Mouse (Mus musculus) T-helper 17 cell (primary cell): ENCODE results near the gene Arid5b.

Source experiments
- in situ Hi-C, 2 experiments: fragments of 300-600 bp; cut with MboI, MseI; formaldehyde crosslinking; loops; 1 replicate in 1 of 2; 2 replicates in 1 of 2; pipeline ENCODE4 v1.15.1; 2025; ENCODE audit warnings: high pct_unique_total_duplicates in 2 of 2

The Arid5b gene

GRCm38 (mm10) chr10:68066173-68066572 lies 212.4 kb downstream of the Arid5b start:
- in situ Hi-C loops = no loop called here

GRCm38 (mm10) chr10:68064571-68064970 lies 214.0 kb downstream of the Arid5b start:
- in situ Hi-C loops = no loop called here

GRCm38 (mm10) chr10:68063806-68064545 lies 214.6 kb downstream of the Arid5b start:
- in situ Hi-C loops = no loop called here

DNA sequence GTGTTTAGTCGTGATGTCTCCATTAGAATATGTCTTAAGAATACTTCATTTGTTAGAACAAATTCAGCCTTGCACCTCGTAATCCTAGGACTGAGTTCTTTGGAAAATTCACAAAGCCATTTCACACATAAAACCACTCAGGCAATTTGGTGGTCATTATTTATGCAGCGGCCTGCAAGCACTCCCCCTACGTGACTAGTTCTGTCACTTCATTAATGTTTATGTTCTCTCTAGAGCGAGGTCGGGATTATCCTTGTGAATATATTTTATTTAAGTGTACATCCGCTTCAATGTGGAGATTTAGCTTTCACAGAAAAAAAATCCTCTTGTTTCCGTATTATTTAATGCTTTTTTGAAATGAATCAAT lies 217.3 kb downstream of the Arid5b start:
- in situ Hi-C loops = no loop called here

DNA sequence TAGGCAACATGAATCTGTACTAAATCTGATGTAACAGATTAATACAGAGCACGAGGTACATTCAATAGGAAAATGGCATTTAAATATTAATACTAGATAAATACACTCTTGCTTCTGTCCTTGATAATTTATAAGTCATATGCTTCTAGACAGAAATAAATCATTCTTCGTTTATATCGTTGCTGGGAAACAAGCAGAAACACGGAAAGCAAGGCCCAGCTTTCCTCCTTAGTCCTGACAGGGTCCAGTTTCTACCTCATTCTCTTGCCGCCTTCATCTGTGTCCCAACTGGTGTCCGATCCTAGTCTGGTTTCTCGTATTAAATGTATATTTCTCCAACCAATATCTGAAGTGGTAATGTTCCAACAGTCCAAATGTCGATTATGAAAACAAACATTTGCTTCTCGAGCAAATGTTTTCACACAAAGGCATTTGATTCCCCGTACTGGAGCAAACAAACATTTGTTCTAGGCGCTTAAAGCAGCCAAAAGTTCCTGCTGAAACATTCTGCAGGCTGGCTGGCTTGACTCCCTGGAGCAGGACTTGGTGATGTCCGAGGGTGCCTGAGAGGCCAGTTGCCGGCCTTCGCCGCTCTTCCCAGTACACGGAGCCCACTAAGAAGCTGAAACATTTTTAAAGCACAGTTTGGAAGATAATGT lies 217.8 kb downstream of the Arid5b start:
- in situ Hi-C loops = no loop called here

- in situ Hi-C loops = no loop called here
These were observed 220.2 kb downstream of the Arid5b start for GRCm38 (mm10) chr10:68058378-68058777.

GRCm38 (mm10) chr10:68057841-68058240 lies 220.7 kb downstream of the Arid5b start:
- in situ Hi-C loops = no loop called here

DNA sequence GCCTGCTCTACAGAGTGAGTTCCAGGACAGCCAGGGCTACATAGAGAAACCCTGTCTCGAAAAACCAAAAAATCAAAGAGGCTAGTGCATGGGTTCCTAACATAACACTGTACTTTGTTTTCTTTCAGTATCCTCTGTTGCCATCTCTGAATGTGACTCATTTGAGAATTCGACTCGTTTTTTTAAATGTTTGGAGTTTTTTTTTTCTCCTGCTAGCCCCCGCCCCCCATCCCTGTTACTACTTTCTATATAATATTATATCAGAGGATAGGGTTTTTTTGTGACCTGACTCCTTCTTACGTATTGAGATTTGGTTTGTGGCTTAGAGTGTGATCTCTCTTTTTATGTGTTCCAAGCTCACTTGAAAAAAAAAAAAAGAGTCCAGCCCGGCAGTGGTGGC lies 223.8 kb downstream of the Arid5b start:
- in situ Hi-C loops = no loop called here

DNA sequence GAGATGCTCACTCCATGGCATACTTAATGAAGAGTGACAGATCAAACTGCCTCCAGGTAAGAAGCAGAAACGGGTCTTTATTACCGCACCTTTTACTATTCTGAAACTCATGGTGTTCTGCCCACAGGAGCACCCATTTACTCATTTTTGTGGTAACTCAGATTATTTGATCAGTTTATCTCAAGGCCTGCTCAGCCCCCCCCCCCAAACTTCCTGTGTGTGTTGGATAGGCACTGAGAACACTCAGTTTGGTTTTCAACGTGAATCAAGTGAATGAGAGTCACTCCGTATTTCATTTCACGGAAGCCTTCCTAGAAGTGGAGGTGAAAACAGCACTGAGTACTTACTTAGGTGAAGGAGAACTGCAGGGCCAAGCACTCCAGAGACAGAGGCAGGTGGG lies 224.4 kb downstream of the Arid5b start:
- in situ Hi-C loops = no loop called here

DNA sequence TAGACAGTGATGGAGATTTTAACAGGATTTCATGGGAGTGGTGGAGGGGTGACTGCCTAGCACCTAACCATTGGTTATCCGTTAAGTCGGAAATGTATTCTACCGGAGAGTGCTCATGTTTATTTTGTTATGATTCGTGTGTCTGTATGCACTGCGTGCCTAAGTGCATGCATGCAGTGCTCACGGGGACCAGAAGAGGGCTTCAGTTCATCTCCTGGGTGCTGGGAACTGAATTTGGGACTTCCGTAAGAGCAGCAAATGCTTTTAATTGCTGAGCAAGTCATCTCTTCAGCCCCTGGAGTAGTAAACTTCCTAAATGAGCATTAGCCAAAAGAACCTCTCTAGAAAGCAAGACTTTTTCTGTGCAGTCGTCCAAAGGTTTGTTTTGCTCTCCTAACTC lies 226.2 kb downstream of the Arid5b start:
- in situ Hi-C loops = no loop called here

- in situ Hi-C loops = no loop called here
These were observed 227.1 kb downstream of the Arid5b start for GRCm38 (mm10) chr10:68051316-68051933.

GRCm38 (mm10) chr10:68050882-68051281 lies 227.7 kb downstream of the Arid5b start:
- in situ Hi-C loops = no loop called here

DNA sequence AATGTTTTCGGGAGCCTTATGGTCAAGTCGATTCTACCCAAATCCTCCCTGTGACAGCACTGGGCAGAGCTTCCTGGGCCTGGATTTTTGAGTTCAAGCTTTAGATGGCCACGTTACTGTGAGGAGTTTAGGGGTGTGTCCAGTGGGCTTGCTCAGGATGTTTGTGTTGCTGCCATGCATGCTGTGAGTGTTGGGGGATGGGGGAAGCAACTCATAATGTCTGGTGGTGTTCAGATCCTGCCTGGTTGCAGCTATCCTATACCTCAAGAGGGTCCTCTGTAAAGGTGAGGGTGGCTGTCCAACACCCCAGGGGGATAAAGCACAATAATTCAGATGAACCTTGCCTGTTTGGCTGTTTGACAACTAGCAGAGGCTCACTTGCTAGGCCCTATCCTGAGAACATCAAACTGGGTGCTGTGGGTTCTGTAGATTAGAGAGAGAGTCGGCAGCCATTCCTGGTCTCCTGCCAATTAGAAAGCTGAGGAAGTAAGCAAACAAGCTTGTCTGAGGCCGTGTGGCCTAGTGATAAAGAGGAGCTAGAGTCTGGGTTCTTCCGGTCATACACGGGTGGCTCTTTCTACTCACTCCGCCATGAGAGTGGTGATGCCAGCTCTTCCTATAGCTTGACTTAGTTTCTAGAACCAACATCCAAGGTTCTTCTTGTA lies 229.8 kb downstream of the Arid5b start:
- in situ Hi-C loops = loop anchor here in 1 of 2 experiments (10.0 kb wide), 1 partner anchor 1184 kb away; no protein-coding TSS in a partner anchor

GRCm38 (mm10) chr10:68044864-68045263 lies 233.7 kb downstream of the Arid5b start:
- in situ Hi-C loops = loop anchor here in 1 of 2 experiments (10.0 kb wide), 1 partner anchor 1180 kb away; no protein-coding TSS in a partner anchor

DNA sequence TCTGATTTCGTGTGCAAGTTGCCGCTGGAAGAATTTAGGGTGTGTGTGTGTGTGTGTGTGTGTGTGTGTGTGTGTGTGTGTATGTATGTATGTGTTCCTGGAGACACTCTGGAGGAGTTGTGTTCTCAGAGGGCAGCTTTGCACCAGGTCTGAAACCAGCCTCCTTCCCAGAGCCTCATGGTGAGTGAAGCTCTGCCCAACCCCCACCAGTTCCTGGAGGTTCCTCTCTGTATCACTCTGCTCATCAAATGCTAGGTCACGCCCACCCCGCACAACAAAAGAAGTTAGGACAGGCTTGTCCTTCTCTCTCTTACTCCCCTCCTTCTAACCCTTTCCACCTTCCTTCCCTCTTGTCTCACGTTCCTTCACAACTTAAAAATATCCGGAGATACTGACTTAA lies 234.6 kb downstream of the Arid5b start:
- in situ Hi-C loops = loop anchor here in 1 of 2 experiments (10.0 kb wide), 1 partner anchor 1179 kb away; no protein-coding TSS in a partner anchor
